Mouse (Mus musculus): ENCODE results near the gene Ntrk3. TPM values are rescaled to one million over a fixed set of nuclear protein-coding genes. Genes with fewer than 3 reads are reported as not detected.

Ntrk3 gene
- polyA plus RNA-seq, 1 experiment from 2014 or later: 7.3 TPM

GRCm38 (mm10) chr7:78737196-78737595, 616 bp downstream of the Ntrk3 start:
- ATAC-seq (replicated peaks; ENCODE audit: low FRiP score): no peak
- Histone ChIP-seq H3K27me3 (ENCODE audit: control insufficient read depth, insufficient read depth, low read length) (no peaks in the 10 kb centered on the region), H3K4me1 (replicated peaks; ENCODE audit: control insufficient read depth, insufficient read depth, low read length) (no peaks in the 10 kb centered on the region), H3K4me2 (ENCODE audit: low read depth, low read length, severe bottlenecking) (no peak overlapping the region), H3K9me3 (ENCODE audit: control insufficient read depth, low read length) (no peaks in the 10 kb centered on the region), H3K36me3 (ENCODE audit: control insufficient read depth, insufficient read depth, low read length) (no peaks in the 10 kb centered on the region), H3K9ac (ENCODE audit: low read length) (no peak overlapping the region), H3K4me3 (ENCODE audit: low read depth, low read length) (no peak overlapping the region), H3K27ac (ENCODE audit: low read depth, low read length) (no peak overlapping the region)
- WGBS: 88% methylated on average over 6 of the region's 6 CpGs
- no peak for DNase-seq (ENCODE audit: low spot score)

- 88% methylated on average over 8 of the region's 8 CpGs for WGBS
These were observed 6.4 kb downstream of the Ntrk3 start for GRCm38 (mm10) chr7:78731391-78731790.

GRCm38 (mm10) chr7:78724591-78724990, 13.2 kb downstream of the Ntrk3 start:
- 83% methylated on average over 4 of the region's 4 CpGs for WGBS
- Histone ChIP-seq H3K27ac (ENCODE audit: low read depth, low read length) (no peak overlapping the region), H3K36me3 (ENCODE audit: control insufficient read depth, insufficient read depth, low read length) (no peaks in the 10 kb centered on the region), H3K4me2 (ENCODE audit: low read depth, low read length, severe bottlenecking) (no peak overlapping the region), H3K4me3 (ENCODE audit: low read depth, low read length) (no peak overlapping the region), H3K4me1 (replicated peaks; ENCODE audit: control insufficient read depth, insufficient read depth, low read length) (no peaks in the 10 kb centered on the region), H3K9ac (ENCODE audit: low read length) (no peak overlapping the region), H3K9me3 (ENCODE audit: control insufficient read depth, low read length) (no peaks in the 10 kb centered on the region), H3K27me3 (ENCODE audit: control insufficient read depth, insufficient read depth, low read length) (no peaks in the 10 kb centered on the region)
- ATAC-seq (replicated peaks; ENCODE audit: low FRiP score) (no peak), DNase-seq (ENCODE audit: low spot score) (no peak)

More at GRCm38 (mm10) chr7:78731391-78731790, 6.4 kb downstream of the Ntrk3 start:
- H3K4me3 ChIP-seq (ENCODE audit: low read depth, low read length): no peak overlapping the region
- DNase-seq (ENCODE audit: low spot score): no peak
- H3K27me3 ChIP-seq (ENCODE audit: control insufficient read depth, insufficient read depth, low read length): no peaks in the 10 kb centered on the region
- no peak overlapping the region for H3K4me2 ChIP-seq (ENCODE audit: low read depth, low read length, severe bottlenecking)
- H3K9ac ChIP-seq (ENCODE audit: low read length): no peak overlapping the region
- H3K27ac ChIP-seq (ENCODE audit: low read depth, low read length): no peak overlapping the region
- no peak for ATAC-seq (replicated peaks; ENCODE audit: low FRiP score)
- H3K36me3 ChIP-seq (ENCODE audit: control insufficient read depth, insufficient read depth, low read length): no peaks in the 10 kb centered on the region
- no peaks in the 10 kb centered on the region for H3K4me1 ChIP-seq (replicated peaks; ENCODE audit: control insufficient read depth, insufficient read depth, low read length)
- H3K9me3 ChIP-seq (ENCODE audit: control insufficient read depth, low read length): no peaks in the 10 kb centered on the region

- Histone ChIP-seq H3K27me3 (ENCODE audit: control insufficient read depth, insufficient read depth, low read length) (no peaks in the 10 kb centered on the region), H3K4me2 (ENCODE audit: low read depth, low read length, severe bottlenecking) (no peak overlapping the region), H3K9me3 (ENCODE audit: control insufficient read depth, low read length) (no peaks in the 10 kb centered on the region), H3K4me1 (replicated peaks; ENCODE audit: control insufficient read depth, insufficient read depth, low read length) (no peaks in the 10 kb centered on the region), H3K27ac (ENCODE audit: low read depth, low read length) (no peak overlapping the region), H3K9ac (ENCODE audit: low read length) (no peak overlapping the region), H3K36me3 (ENCODE audit: control insufficient read depth, insufficient read depth, low read length) (no peaks in the 10 kb centered on the region), H3K4me3 (ENCODE audit: low read depth, low read length) (no peak overlapping the region)
- WGBS: 99% methylated on average over 4 of the region's 4 CpGs
- DNase-seq (ENCODE audit: low spot score) (no peak), ATAC-seq (replicated peaks; ENCODE audit: low FRiP score) (no peak)
These were observed 15.8 kb downstream of the Ntrk3 start for GRCm38 (mm10) chr7:78722051-78722450.

GRCm38 (mm10) chr7:78720989-78721816, 16.6 kb downstream of the Ntrk3 start:
- ATAC-seq (replicated peaks; ENCODE audit: low FRiP score): no peak
- no peaks in the 10 kb centered on the region for H3K27me3 ChIP-seq (ENCODE audit: control insufficient read depth, insufficient read depth, low read length)
- H3K36me3 ChIP-seq (ENCODE audit: control insufficient read depth, insufficient read depth, low read length): no peaks in the 10 kb centered on the region
- DNase-seq (ENCODE audit: low spot score): no peak
- no peak overlapping the region for H3K27ac ChIP-seq (ENCODE audit: low read depth, low read length)
- H3K4me2 ChIP-seq (ENCODE audit: low read depth, low read length, severe bottlenecking): no peak overlapping the region
- 89% methylated on average over 9 of the region's 9 CpGs for WGBS
- H3K9me3 ChIP-seq (ENCODE audit: control insufficient read depth, low read length): no peaks in the 10 kb centered on the region
- no peak overlapping the region for H3K4me3 ChIP-seq (ENCODE audit: low read depth, low read length)
- H3K9ac ChIP-seq (ENCODE audit: low read length): no peak overlapping the region
- no peaks in the 10 kb centered on the region for H3K4me1 ChIP-seq (replicated peaks; ENCODE audit: control insufficient read depth, insufficient read depth, low read length)

GRCm38 (mm10) chr7:78719795-78720460, 17.9 kb downstream of the Ntrk3 start:
- DNase-seq (ENCODE audit: low spot score): no peak
- Histone ChIP-seq H3K9me3 (ENCODE audit: control insufficient read depth, low read length) (no peaks in the 10 kb centered on the region), H3K4me2 (ENCODE audit: low read depth, low read length, severe bottlenecking) (no peak overlapping the region), H3K27me3 (ENCODE audit: control insufficient read depth, insufficient read depth, low read length) (no peaks in the 10 kb centered on the region), H3K4me3 (ENCODE audit: low read depth, low read length) (no peak overlapping the region), H3K4me1 (replicated peaks; ENCODE audit: control insufficient read depth, insufficient read depth, low read length) (no peaks in the 10 kb centered on the region), H3K36me3 (ENCODE audit: control insufficient read depth, insufficient read depth, low read length) (no peaks in the 10 kb centered on the region), H3K27ac (ENCODE audit: low read depth, low read length) (no peak overlapping the region), H3K9ac (ENCODE audit: low read length) (no peak overlapping the region)
- WGBS: 78% methylated on average over 7 of the region's 7 CpGs
- no peak for ATAC-seq (replicated peaks; ENCODE audit: low FRiP score)

- H3K4me1 ChIP-seq (replicated peaks; ENCODE audit: control insufficient read depth, insufficient read depth, low read length): no peaks in the 10 kb centered on the region
- no peak overlapping the region for H3K27ac ChIP-seq (ENCODE audit: low read depth, low read length)
- no peak overlapping the region for H3K4me3 ChIP-seq (ENCODE audit: low read depth, low read length)
- H3K36me3 ChIP-seq (ENCODE audit: control insufficient read depth, insufficient read depth, low read length): no peaks in the 10 kb centered on the region
- DNase-seq (ENCODE audit: low spot score) (no peak), ATAC-seq (replicated peaks; ENCODE audit: low FRiP score) (no peak)
- 88% methylated on average over 5 of the region's 5 CpGs for WGBS
- no peak overlapping the region for H3K9ac ChIP-seq (ENCODE audit: low read length)
- H3K9me3 ChIP-seq (ENCODE audit: control insufficient read depth, low read length): no peaks in the 10 kb centered on the region
- H3K4me2 ChIP-seq (ENCODE audit: low read depth, low read length, severe bottlenecking): no peak overlapping the region
- H3K27me3 ChIP-seq (ENCODE audit: control insufficient read depth, insufficient read depth, low read length): no peaks in the 10 kb centered on the region
These were observed 18.7 kb downstream of the Ntrk3 start for GRCm38 (mm10) chr7:78719117-78719516.

- no peak overlapping the region for H3K4me3 ChIP-seq (ENCODE audit: low read depth, low read length)
- no peaks in the 10 kb centered on the region for H3K36me3 ChIP-seq (ENCODE audit: control insufficient read depth, insufficient read depth, low read length)
- H3K4me1 ChIP-seq (replicated peaks; ENCODE audit: control insufficient read depth, insufficient read depth, low read length): no peaks in the 10 kb centered on the region
- no peak overlapping the region for H3K4me2 ChIP-seq (ENCODE audit: low read depth, low read length, severe bottlenecking)
- H3K9me3 ChIP-seq (ENCODE audit: control insufficient read depth, low read length): no peaks in the 10 kb centered on the region
- H3K9ac ChIP-seq (ENCODE audit: low read length): no peak overlapping the region
- H3K27me3 ChIP-seq (ENCODE audit: control insufficient read depth, insufficient read depth, low read length): no peaks in the 10 kb centered on the region
- DNase-seq (ENCODE audit: low spot score) (no peak), ATAC-seq (replicated peaks; ENCODE audit: low FRiP score) (no peak)
- 87% methylated on average over 8 of the region's 8 CpGs for WGBS
- no peak overlapping the region for H3K27ac ChIP-seq (ENCODE audit: low read depth, low read length)
These were observed 19.6 kb downstream of the Ntrk3 start for GRCm38 (mm10) chr7:78718191-78718609.
